Mouse (Mus musculus) limb, embryonic 14.5 days (tissue): Measurements from ENCODE around the gene Fam131a. TPM values are rescaled to one million over a fixed set of nuclear protein-coding genes. Genes with fewer than 3 reads are reported as not detected.

Source experiments
- ATAC-seq: fragments of 200-750 bp; cut with Nextera tagmentation; 2 replicates; pipeline ENCODE4 v1.8.0; 2017; ENCODE audit warnings: low read depth, moderate number of reproducible peaks, moderate TSS enrichment; ENCODE audit not compliant: low FRiP score
- DNase-seq: peaks from one replicate; pipeline ENCODE4 v3.0.0-alpha.2; 2015; ENCODE audit warnings: low spot score
- H3K27ac ChIP-seq: fragments of 300-500 bp; sonication (generic); replicated peaks from 2 replicates; pipeline ENCODE4 v1.5.1; 2014; ENCODE audit warnings: low read depth, mild to moderate bottlenecking, low read length, moderate library complexity, mixed read lengths
- H3K27me3 ChIP-seq: fragments of 300-500 bp; sonication (generic); 2 replicates; pipeline ENCODE4 v1.6.1; 2014; ENCODE audit warnings: low read length, mixed read lengths; ENCODE audit not compliant: control insufficient read depth, insufficient read depth
- H3K36me3 ChIP-seq: fragments of 300-500 bp; sonication (generic); 2 replicates; pipeline ENCODE4 v1.6.1; 2014; ENCODE audit warnings: mild to moderate bottlenecking, low read length, moderate library complexity, mixed read lengths; ENCODE audit not compliant: control insufficient read depth, insufficient read depth
- H3K4me1 ChIP-seq: fragments of 300-500 bp; sonication (generic); 2 replicates; pipeline ENCODE4 v1.6.1; 2014; ENCODE audit warnings: antibody characterized with exemption, low read length, mixed read lengths; ENCODE audit not compliant: control insufficient read depth, insufficient read depth
- H3K4me2 ChIP-seq: fragments of 300-500 bp; sonication (generic); replicated peaks from 2 replicates; pipeline ENCODE4 v1.6.1; 2014; ENCODE audit warnings: low read depth, mild to moderate bottlenecking, low read length, moderate library complexity; ENCODE audit not compliant: severe bottlenecking
- H3K4me3 ChIP-seq: fragments of 300-500 bp; sonication (generic); replicated peaks from 2 replicates; pipeline ENCODE4 v1.5.1; 2014; ENCODE audit warnings: low read length
- H3K9ac ChIP-seq: fragments of 300-500 bp; sonication (generic); 2 replicates; pipeline ENCODE4 v1.6.1; 2014; ENCODE audit warnings: mild to moderate bottlenecking, low read depth, low read length, moderate library complexity; ENCODE audit not compliant: severe bottlenecking
- H3K9me3 ChIP-seq: fragments of 300-500 bp; sonication (generic); 2 replicates; pipeline ENCODE4 v1.6.1; 2016; ENCODE audit warnings: low read length; ENCODE audit not compliant: control insufficient read depth
- POLR2A ChIP-seq: fragments of 200-500 bp; IDR thresholded peaks from 2 replicates; pipeline ENCODE4 v1.8.0; 2012; ENCODE audit warnings: inconsistent platforms, mild to moderate bottlenecking, moderate library complexity, borderline replicate concordance; ENCODE audit not compliant: insufficient read depth, insufficient read length; ENCODE audit errors: extremely low read depth
- WGBS: fragments of 180-500 bp; shearing (Covaris S2); extraction: QIAGEN DNeasy Blood & Tissue Kit; methylation state at CpG from one replicate; pipeline ENCODE4 v1.1.7; 2014; 5-methylcytosine and 5-hydroxymethylcytosine counted together
- polyA plus RNA-seq, 2 experiments: library from polyadenylated mRNA; depleted of rRNA in 1 of 2; stranded (reverse) in 1 of 2; unstranded in 1 of 2; fragments of >200 nt; fragmentation: Nextera tagmentation in 1 of 2; extraction: Ambion mirVana in 1 of 2; gene quantifications; 2 replicates each; pipeline versions ENCODE4 v1.2.1 to v1.2.3; 2012 to 2014

The Fam131a gene
- polyA plus RNA-seq, 2 experiments: 10.3 to 15.6 TPM

DNA sequence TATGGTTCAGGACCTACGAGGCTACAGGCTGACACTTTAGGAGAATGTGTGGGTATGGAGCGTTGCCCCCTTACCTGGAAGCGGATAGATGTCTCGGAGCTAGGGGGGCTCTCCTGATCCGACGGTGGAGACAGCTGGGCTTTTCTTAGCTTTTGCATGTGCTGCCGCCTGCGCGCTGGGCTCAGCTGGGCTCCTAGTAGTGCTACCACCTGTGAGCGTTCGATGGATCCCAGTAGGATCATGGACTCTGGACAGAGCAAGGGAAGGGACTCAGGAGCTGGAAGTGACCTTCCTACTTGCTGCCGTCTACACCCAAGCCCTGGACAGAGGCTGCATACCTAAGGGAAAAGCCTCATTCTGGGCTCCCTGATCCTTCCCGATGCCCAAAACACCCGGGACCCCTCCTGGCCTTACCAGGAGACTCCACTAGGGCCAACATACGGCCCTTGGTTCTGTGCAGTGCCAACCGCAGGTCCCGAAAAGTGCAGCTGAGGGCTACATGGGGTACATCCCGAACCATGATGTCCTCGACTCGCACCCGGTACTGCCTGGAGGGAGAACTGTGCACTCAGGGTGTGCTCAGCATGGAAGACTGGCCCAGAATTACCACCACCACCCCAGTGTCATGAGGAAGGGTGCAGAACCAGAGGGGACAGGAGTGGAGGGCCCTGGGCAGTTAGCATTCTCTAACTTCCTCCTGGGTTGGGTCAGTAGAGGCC, 15.3 kb downstream of the Fam131a start:
- no peak overlapping the region for H3K4me2 ChIP-seq
- no peak for ATAC-seq
- H3K36me3 ChIP-seq: peaks cover 82% of the 10 kb centered on the region

DNA sequence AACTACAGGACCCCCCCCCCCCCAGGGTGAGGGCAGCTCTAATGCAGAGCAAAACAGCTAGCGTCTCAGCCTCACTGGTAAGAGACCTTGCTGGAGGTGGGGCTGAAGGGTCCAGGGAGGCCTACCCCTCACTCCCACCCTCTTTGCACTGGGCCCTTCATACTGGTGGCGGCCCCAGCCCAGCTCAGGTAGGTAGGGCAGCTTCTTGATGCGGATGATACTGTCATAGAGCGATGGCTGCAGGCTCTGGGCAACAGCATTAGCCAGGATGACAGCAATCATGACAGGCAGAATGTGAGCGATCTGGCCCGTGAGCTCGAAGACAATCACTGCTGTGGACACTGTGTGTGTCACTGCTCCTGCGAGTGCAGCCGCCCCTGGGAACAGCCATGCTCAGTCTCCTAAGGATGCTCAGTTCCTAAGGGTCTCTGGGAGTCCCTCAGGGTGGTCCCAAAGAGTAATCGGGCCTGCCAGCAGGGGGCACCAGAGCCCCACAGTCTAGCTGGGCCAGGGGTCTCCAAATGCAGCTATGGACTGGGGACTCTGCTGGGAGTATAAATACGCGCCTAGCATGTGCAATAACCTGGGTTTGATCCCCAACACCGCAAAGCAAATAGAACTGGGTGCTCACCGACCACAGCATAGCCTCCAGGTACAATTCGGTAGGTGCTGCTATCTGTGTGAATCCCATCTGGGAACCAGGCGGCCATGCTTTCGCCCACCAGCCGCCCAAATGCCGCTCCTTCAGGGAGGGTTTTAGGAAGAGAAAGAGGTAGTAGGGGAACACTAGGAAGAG, 16.1 kb downstream of the Fam131a start:
- peaks cover 5% of the 10 kb centered on the region; the same call in 1 of the 2 replicates for H3K4me1 ChIP-seq
- 77% methylated on average over 19 of the region's 19 CpGs for WGBS
- H3K27me3 ChIP-seq: no peaks in the 10 kb centered on the region
- no peak for ATAC-seq
- H3K4me3 ChIP-seq: no peak overlapping the region
- no peak overlapping the region for H3K4me2 ChIP-seq
- no peak overlapping the region for H3K9ac ChIP-seq
- H3K9me3 ChIP-seq: no peaks in the 10 kb centered on the region
- H3K36me3 ChIP-seq: peaks cover 79% of the 10 kb centered on the region
- H3K27ac ChIP-seq: no peak overlapping the region
- TF ChIP-seq POLR2A: no peak
- DNase-seq: no peak

More for the DNA sequence above, 15.3 kb downstream of the Fam131a start:
- no peak for DNase-seq
- TF ChIP-seq POLR2A: no peak
- H3K27me3 ChIP-seq: no peaks in the 10 kb centered on the region
- WGBS: 93% methylated on average over 21 of the region's 21 CpGs
- H3K9ac ChIP-seq: no peak overlapping the region
- H3K4me1 ChIP-seq: no peaks in the 10 kb centered on the region
- H3K4me3 ChIP-seq: no peak overlapping the region
- no peak overlapping the region for H3K27ac ChIP-seq
- H3K9me3 ChIP-seq: no peaks in the 10 kb centered on the region

DNA sequence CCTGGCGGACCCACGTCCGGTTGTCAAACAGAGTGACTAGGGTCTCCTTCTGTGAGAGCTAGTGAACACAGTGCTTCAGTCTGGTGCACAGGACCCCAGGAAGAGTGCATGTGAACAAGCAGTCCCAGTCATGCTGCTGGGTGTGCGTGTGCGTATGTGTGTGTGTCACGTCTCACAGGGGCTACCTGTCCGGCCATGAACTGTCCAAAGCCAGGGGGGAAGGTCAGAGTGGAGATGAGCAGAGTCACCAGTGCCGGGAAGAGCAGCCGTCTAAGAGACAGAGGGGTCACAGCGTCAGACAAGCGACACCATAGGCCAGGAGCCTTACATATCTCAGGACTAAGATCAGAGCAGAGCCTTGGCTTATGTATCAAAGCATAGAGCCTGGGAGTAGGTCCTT, 17.3 kb downstream of the Fam131a start:
- ATAC-seq (no peak), DNase-seq (no peak)
- Histone ChIP-seq H3K4me3 (no peak overlapping the region), H3K36me3 (peaks cover 68% of the 10 kb centered on the region), H3K4me2 (no peak overlapping the region), H3K9ac (no peak overlapping the region), H3K4me1 (peaks cover 16% of the 10 kb centered on the region), H3K9me3 (no peaks in the 10 kb centered on the region), H3K27ac (no peak overlapping the region), H3K27me3 (no peaks in the 10 kb centered on the region)
- no peak for TF ChIP-seq POLR2A
- WGBS: 96% methylated on average over 11 of the region's 11 CpGs

DNA sequence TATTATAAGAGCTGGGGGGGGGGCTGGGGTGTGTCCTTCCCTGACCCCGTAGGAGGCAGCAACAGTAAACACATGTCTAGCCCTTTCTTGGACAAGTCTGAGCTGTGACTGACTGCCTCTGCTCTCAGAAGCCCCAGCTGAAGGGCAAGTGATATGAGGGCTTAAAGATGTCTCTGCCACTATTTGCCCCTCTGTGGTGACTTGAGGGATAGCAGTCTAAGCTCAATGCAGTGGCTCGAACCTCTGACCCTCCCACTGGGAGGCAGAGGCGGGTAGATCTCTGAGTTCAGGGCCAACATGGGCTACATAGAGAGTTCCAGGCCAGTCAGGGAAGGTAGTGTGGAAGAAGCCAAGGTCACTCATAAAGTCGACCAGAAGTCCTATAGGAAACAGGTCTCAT, 17.8 kb downstream of the Fam131a start:
- no peak for ATAC-seq
- Histone ChIP-seq H3K4me1 (peaks cover 18% of the 10 kb centered on the region), H3K4me2 (no peak overlapping the region), H3K9ac (no peak overlapping the region), H3K27ac (no peak overlapping the region), H3K4me3 (no peak overlapping the region), H3K9me3 (no peaks in the 10 kb centered on the region), H3K27me3 (no peaks in the 10 kb centered on the region), H3K36me3 (peaks cover 63% of the 10 kb centered on the region)
- no peak for DNase-seq
- no peak for TF ChIP-seq POLR2A
- 79% methylated on average over 4 of the region's 4 CpGs for WGBS

DNA sequence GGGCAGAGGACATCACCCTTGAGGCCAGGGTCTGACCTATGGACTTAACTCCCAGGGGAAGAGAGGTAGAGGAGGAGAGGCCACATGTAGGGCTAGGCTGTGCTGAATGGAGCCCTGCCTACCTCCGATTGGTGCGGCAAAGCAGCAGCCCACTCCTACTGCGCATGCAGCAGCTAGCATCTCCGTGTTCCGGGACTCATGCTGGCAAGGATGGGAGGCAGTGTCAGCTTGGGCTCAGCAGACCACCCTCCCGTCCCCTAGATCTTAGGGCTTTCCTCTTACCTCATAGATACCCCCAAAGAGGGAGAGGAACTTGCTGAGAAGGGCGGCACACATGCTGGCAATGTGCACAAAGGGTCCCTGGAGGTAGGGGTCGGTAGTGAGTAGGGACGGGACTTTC, 19.1 kb downstream of the Fam131a start:
- DNase-seq (no peak), ATAC-seq (no peak)
- no peak overlapping the region for H3K4me2 ChIP-seq
- H3K36me3 ChIP-seq: peaks cover 51% of the 10 kb centered on the region
- no peak overlapping the region for H3K4me3 ChIP-seq
- peaks cover 20% of the 10 kb centered on the region for H3K4me1 ChIP-seq
- H3K9ac ChIP-seq: no peak overlapping the region
- WGBS: 76% methylated on average over 9 of the region's 9 CpGs
- TF ChIP-seq POLR2A: no peak
- no peak overlapping the region for H3K27ac ChIP-seq
- no peaks in the 10 kb centered on the region for H3K9me3 ChIP-seq
- no peaks in the 10 kb centered on the region for H3K27me3 ChIP-seq
